Mouse (Mus musculus) liver, embryonic 15.5 days (tissue): ENCODE data around the gene Shkbp1. TPM values are rescaled to one million over a fixed set of nuclear protein-coding genes. Genes with fewer than 3 reads are reported as not detected.

Experiments
- ATAC-seq: fragments of 200-750 bp; cut with Nextera tagmentation; 2 replicates; pipeline ENCODE4 v1.8.0; 2017; ENCODE audit warnings: moderate number of reproducible peaks, mild to moderate bottlenecking, moderate library complexity; ENCODE audit not compliant: insufficient read depth
- H3K27ac ChIP-seq: fragments of 300-500 bp; sonication (generic); replicated peaks from 2 replicates; pipeline ENCODE4 v1.5.1; 2015; ENCODE audit warnings: mild to moderate bottlenecking, inconsistent platforms
- H3K27me3 ChIP-seq: fragments of 300-500 bp; sonication (generic); 2 replicates; pipeline ENCODE4 v1.6.1; 2015; ENCODE audit warnings: mild to moderate bottlenecking, inconsistent platforms
- H3K36me3 ChIP-seq: fragments of 300-500 bp; sonication (generic); replicated peaks from 2 replicates; pipeline ENCODE4 v1.6.1; 2015; ENCODE audit warnings: moderate library complexity, mild to moderate bottlenecking, inconsistent platforms
- H3K4me1 ChIP-seq: fragments of 300-500 bp; sonication (generic); replicated peaks from 2 replicates; pipeline ENCODE4 v1.6.1; 2015; ENCODE audit warnings: inconsistent platforms
- H3K4me2 ChIP-seq: fragments of 300-500 bp; sonication (generic); 2 replicates; pipeline ENCODE4 v1.6.1; 2015; ENCODE audit warnings: moderate library complexity, mild to moderate bottlenecking, inconsistent platforms
- H3K4me3 ChIP-seq: fragments of 300-500 bp; sonication (generic); replicated peaks from 2 replicates; pipeline ENCODE4 v1.5.1; 2015; ENCODE audit warnings: mild to moderate bottlenecking, inconsistent platforms
- H3K9ac ChIP-seq: fragments of 300-500 bp; sonication (generic); 2 replicates; pipeline ENCODE4 v1.6.1; 2015; ENCODE audit warnings: moderate library complexity, mild to moderate bottlenecking, inconsistent platforms
- H3K9me3 ChIP-seq: fragments of 300-500 bp; sonication (generic); replicated peaks from 2 replicates; pipeline ENCODE4 v1.6.1; 2016; ENCODE audit warnings: inconsistent platforms
- WGBS: fragments of 180-500 bp; shearing (Covaris S2); methylation state at CpG from one replicate; pipeline ENCODE4 v1.1.7; 2015; ENCODE audit warnings: mixed read lengths; ENCODE audit not compliant: insufficient replicate concordance; 5-methylcytosine and 5-hydroxymethylcytosine counted together
- polyA plus RNA-seq: library from polyadenylated mRNA; unstranded; fragments of >200 nt; fragmentation: Nextera tagmentation; extraction: Ambion mirVana; gene quantifications from 2 replicates; pipeline ENCODE4 v1.2.1, GENCODE M21; 2015

Gene Shkbp1
- polyA plus RNA-seq, 1 experiment from 2014 or later: 16.4 TPM

DNA sequence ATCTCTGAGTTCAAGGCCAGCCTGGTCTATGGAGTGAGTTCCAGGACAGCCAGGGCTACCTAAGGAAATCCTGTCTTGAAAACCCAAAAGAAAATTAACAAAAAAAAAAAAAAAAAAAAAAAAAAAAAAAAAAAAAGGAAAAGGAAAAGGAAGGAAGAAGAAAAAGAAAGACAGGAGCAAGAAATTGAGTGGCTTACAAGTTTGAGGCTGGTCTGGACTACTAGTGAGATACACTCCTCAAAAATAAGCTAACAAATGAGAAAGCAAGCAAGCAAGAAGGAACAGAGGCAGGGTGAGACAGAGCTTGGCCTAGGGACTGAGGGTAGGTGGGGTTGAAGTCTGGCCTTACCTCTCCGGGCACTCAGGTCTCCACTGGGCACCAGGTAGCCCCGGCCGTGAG, 46.0 kb downstream of the Shkbp1 start:
- H3K9ac ChIP-seq: no peak overlapping the region
- WGBS: 50% methylated on average over 3 of the region's 3 CpGs
- H3K36me3 ChIP-seq: no peaks in the 10 kb centered on the region
- H3K4me3 ChIP-seq: no peak overlapping the region
- H3K27ac ChIP-seq: no peak overlapping the region
- no peak for ATAC-seq
- peaks cover 41% of the 10 kb centered on the region for H3K27me3 ChIP-seq
- H3K4me1 ChIP-seq: peaks cover 13% of the 10 kb centered on the region
- no peak overlapping the region for H3K4me2 ChIP-seq
- 0 out of 2 replicates have a peak, but pooled peaks cover 3% of the 10 kb centered on the region for H3K9me3 ChIP-seq

DNA sequence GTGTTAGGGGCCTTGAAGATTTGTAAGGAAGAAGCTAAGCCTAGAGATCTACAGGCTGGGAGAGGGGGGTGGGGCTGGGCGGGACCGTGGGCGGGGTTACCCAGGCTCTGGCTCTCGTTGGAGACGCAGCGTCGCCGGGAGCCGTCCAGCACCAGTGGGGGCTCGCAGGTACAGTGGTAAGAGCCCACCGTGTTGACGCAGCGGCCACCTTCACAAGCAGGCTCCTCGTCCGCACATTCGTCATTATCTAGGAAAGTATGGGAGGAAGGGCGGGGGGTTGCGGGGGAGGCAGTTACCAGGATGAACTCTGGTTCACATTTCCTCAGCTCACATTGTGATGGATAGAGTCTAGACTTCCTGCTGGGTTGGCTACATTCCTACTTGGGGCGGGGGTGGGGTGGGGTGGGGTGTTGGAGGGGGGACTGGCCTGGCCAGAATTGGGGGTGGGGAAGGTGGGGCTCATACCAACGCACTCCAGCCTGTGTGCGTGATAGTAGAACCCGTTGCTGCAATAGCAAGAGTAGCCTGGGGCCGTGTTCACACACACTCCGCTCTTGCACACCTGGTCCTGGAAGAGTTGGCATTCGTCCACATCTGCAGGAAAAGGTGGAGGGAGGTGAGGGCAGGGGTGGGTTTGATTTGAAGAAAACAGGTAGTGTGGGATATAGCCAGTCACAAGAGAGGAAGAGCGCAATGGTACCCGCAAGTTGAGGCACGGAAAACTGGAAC, 46.8 kb downstream of the Shkbp1 start:
- WGBS: 9% methylated on average over 28 of the region's 28 CpGs
- peak overlapping the region; percentile 23; the same call in 1 of the 2 replicates for H3K4me3 ChIP-seq
- H3K9me3 ChIP-seq: no peaks in the 10 kb centered on the region
- ATAC-seq: no peak
- H3K36me3 ChIP-seq: no peaks in the 10 kb centered on the region
- no peak overlapping the region for H3K27ac ChIP-seq
- H3K4me2 ChIP-seq: peak overlapping the region; percentile 41
- peaks cover 13% of the 10 kb centered on the region for H3K4me1 ChIP-seq
- peaks cover 41% of the 10 kb centered on the region for H3K27me3 ChIP-seq
- H3K9ac ChIP-seq: no peak overlapping the region

DNA sequence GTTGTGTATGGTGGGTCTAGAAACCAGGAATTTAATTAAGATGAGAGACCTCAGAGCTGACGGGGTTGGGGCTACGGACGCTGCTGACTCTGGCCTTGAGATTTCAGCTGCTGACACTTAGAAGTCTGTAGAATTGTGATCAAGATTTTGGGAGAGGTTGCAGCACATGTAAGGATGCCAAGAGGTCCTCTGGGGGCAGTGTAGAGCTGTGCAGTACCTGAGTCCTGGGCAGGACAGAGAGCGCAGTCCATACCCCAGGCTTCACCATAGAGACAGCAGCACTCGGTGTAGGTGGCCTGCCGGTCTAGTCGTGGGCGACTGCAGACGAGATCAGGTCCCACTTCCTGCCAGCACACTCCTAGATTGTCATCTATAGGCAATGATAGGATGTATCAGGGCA, 48.3 kb downstream of the Shkbp1 start:
- Histone ChIP-seq H3K9me3 (no peaks in the 10 kb centered on the region), H3K36me3 (no peaks in the 10 kb centered on the region), H3K4me1 (peaks cover 13% of the 10 kb centered on the region), H3K4me3 (no peak overlapping the region), H3K4me2 (no peak overlapping the region), H3K27ac (no peak overlapping the region), H3K27me3 (peaks cover 44% of the 10 kb centered on the region), H3K9ac (no peak overlapping the region)
- ATAC-seq: no peak
- 52% methylated on average over 9 of the region's 9 CpGs for WGBS

DNA sequence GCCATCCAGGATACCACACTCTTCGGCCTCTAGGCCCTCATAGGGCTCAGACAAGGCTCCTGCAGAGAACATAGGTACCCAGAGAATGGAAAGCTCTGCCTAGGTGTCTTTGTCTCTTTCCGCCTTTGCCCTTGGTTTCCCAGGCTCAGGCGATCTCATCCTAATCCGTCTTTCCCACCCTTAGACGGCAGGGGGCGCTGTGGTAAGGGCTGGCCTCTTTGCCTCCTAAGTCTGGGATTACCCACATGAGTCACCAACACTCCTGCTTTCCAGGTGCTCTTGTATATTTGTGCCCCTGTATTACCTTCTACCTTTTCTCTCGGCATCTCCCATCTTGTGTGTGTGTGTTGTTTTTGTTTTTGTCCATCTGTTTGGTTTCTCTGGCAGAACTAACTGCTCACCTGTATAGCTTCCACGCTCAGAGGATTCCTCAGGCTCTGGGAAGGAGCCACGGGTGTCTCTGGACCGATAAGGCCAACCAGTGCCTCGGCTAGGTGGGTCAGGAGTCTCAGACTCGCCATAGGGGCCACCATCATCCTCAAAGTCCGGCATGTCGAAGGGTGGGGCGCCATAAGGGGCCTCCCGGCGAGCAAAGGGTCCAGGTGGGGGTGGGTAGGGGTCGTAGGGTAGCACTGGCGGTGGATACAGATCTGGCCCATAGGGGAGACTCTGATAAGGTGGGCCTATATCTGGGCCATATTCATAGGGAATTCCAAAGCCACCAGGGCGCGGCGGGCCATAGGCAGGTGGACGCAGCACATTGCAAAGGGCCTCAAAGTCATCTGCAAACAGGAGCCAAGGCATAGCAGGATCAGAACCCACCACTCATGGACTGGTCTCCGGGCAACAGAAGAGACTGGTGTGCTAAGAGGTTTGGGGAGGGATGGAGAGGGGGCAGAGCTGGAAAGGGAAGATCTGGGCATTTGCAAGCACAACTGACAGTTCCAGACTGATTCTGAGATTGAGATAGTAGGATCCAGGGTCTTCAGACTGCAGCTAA, 49.4 kb downstream of the Shkbp1 start:
- Histone ChIP-seq H3K4me3 (no peak overlapping the region), H3K9ac (no peak overlapping the region), H3K9me3 (no peaks in the 10 kb centered on the region), H3K27ac (no peak overlapping the region), H3K27me3 (peaks cover 42% of the 10 kb centered on the region), H3K4me1 (peaks cover 13% of the 10 kb centered on the region), H3K4me2 (no peak overlapping the region), H3K36me3 (no peaks in the 10 kb centered on the region)
- no peak for ATAC-seq
- WGBS: 56% methylated on average over 24 of the region's 24 CpGs

DNA sequence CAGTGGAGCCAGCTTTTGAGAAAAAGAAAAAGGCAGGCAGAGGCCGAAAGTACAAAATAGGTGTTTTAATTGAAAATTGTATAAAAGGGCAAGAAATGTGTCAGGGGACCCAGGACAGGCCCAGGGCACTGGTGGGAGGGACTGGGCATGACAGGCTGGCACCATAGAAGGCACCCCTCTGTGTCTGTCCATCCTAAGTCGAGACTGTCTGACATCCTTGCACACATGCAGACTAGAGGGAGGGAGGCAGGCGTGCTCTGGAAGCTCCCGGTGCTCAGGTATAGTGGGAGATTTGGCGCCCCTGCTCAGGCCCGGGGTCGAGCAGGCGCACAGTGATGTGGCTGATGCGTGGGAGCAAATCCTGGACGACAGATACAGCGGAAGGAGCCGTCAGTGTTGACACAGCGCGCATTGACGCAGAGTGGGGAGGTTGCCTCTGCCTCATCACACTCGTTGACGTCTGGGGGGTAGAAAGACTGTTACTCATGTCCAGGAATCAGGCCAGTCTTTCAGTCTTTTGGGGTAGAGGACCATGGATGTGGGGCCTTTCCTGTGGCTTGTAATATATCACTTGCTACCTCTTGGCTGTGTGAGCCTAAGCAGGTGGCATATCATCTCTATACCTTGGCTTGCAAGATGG, 50.6 kb downstream of the Shkbp1 start:
- Histone ChIP-seq H3K9me3 (no peaks in the 10 kb centered on the region), H3K4me3 (no peak overlapping the region), H3K4me1 (peaks cover 9% of the 10 kb centered on the region), H3K27ac (no peak overlapping the region), H3K9ac (no peak overlapping the region), H3K27me3 (peaks cover 37% of the 10 kb centered on the region), H3K36me3 (no peaks in the 10 kb centered on the region), H3K4me2 (no peak overlapping the region)
- no peak for ATAC-seq
- 68% methylated on average over 17 of the region's 17 CpGs for WGBS

DNA sequence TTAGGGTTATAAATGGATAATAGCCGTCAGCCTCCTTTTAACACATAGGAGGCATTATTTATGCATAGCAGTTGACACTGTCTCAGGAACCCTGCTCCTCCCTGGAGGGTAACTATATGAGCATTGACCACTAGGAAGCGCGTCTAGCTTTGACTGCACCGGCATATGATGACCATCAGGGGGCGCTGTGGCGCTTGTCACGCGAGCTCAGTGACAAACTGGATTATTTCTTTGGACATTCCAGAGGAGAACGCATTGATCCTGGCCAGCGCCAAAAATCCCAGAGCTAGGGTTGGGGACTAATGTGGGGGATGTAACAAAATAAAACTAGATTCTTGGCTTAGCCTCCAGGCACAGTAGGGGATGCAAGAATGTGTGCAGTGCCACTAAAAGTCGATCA, 53.6 kb downstream of the Shkbp1 start:
- ATAC-seq: no peak
- Histone ChIP-seq H3K9me3 (no peaks in the 10 kb centered on the region), H3K4me3 (no peak overlapping the region), H3K27ac (no peak overlapping the region), H3K9ac (no peak overlapping the region), H3K27me3 (peaks cover 12% of the 10 kb centered on the region), H3K4me1 (no peaks in the 10 kb centered on the region), H3K36me3 (no peaks in the 10 kb centered on the region), H3K4me2 (no peak overlapping the region)
- WGBS: 7% methylated on average over 11 of the region's 11 CpGs

DNA sequence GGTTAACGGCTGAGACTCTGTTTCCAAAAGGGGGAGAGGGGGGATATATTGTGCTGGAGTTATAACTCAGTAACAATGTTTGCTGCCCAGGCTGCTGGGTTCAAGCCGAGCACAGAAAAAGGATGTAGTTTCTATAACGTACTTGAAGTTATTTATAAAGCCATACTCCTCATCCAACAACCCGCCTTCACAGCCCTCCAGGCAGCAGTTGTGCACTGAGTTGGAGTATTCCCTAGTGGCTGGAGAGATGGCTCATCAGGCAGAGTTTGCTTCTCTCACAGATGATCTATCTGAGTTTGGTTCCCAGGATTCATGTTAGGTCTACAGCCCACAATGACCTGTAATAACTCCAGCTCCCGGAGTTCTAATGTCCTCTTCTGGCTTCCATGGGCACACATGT, 55.0 kb downstream of the Shkbp1 start:
- ATAC-seq: no peak
- H3K27ac ChIP-seq: no peak overlapping the region
- 62% methylated on average over 5 of the region's 5 CpGs for WGBS
- peaks cover 12% of the 10 kb centered on the region for H3K27me3 ChIP-seq
- no peaks in the 10 kb centered on the region for H3K36me3 ChIP-seq
- no peaks in the 10 kb centered on the region for H3K9me3 ChIP-seq
- H3K9ac ChIP-seq: no peak overlapping the region
- H3K4me1 ChIP-seq: no peaks in the 10 kb centered on the region
- H3K4me2 ChIP-seq: no peak overlapping the region
- no peak overlapping the region for H3K4me3 ChIP-seq

DNA sequence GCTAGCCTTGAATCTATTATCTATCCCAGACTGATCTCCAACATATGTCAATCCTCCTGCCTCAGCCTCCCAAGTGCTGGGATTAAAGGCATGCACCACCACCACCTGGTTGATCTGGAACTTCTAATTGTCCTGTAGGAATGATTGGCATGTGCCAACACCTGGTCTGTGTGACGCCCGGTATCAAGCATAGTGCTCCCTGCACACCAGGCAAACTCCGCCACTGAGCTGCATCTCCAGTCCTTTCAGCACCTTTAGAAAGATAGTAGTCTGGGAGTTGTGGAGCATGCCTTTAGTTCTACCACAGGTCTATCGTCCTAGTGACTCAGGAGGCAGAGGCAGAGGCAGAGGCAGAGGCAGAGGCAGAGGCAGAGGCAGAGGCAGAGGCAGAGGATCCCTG, 55.5 kb downstream of the Shkbp1 start:
- Histone ChIP-seq H3K27me3 (peaks cover 12% of the 10 kb centered on the region), H3K4me3 (no peak overlapping the region), H3K36me3 (no peaks in the 10 kb centered on the region), H3K27ac (no peak overlapping the region), H3K4me2 (no peak overlapping the region), H3K4me1 (no peaks in the 10 kb centered on the region), H3K9me3 (no peaks in the 10 kb centered on the region), H3K9ac (no peak overlapping the region)
- 58% methylated on average over 4 of the region's 4 CpGs for WGBS
- ATAC-seq: no peak

DNA sequence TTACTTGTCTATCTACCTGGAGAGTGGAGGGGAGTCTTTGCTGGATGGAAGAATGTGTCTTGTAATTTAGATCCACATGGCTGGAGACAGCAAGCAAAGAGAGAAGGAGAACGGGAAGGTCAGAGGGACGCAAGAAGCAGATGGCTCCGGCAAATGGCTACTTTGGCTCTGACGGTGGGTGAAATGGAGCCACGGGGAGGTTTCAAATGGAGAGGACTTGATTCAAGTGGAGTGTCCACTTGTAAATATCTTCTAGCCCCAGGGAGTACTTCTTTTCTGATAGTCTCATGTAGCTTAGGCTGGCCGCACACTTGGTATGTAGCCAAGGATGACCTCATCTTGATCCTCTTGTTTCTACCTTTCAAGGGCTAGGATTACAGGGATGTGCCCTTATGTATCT, 57.0 kb downstream of the Shkbp1 start:
- no peak overlapping the region for H3K9ac ChIP-seq
- peaks cover 12% of the 10 kb centered on the region for H3K27me3 ChIP-seq
- WGBS: 80% methylated on average over 6 of the region's 6 CpGs
- no peak overlapping the region for H3K27ac ChIP-seq
- no peak for ATAC-seq
- H3K4me3 ChIP-seq: no peak overlapping the region
- no peak overlapping the region for H3K4me2 ChIP-seq
- H3K9me3 ChIP-seq: no peaks in the 10 kb centered on the region
- H3K36me3 ChIP-seq: no peaks in the 10 kb centered on the region
- no peaks in the 10 kb centered on the region for H3K4me1 ChIP-seq

DNA sequence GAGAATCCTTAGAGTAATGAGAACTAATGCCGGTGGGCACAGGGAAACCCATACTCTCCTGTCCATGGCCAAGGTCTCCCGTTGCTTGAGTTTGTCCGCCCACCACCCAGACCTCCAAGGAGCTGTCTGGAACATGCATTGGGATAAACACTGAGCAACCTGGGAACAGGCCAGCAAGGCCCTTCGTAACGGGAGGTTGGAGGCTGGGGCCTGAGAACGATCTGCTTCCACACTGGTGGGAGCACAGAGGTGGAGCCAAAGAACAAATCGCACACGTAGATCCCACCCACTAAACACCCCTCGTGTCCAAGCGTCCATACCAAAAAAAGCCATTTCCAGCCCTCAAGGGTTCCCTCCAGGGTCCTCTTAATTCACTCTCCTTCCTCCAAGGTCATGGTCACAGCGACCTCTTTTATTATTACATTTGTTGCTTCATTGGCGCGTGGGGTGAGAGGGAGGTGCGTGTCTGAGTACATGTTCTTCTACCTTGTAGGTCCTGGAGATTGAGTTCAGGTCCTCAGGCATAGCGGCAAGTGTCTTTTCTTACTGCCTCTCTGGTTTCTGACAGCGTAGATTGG, 57.7 kb downstream of the Shkbp1 start:
- no peaks in the 10 kb centered on the region for H3K36me3 ChIP-seq
- H3K4me3 ChIP-seq: no peak overlapping the region
- H3K9ac ChIP-seq: no peak overlapping the region
- ATAC-seq: no peak
- no peaks in the 10 kb centered on the region for H3K9me3 ChIP-seq
- 69% methylated on average over 16 of the region's 16 CpGs for WGBS
- peaks cover 12% of the 10 kb centered on the region; the same call in 1 of the 2 replicates for H3K27me3 ChIP-seq
- H3K27ac ChIP-seq: no peak overlapping the region
- H3K4me2 ChIP-seq: no peak overlapping the region
- H3K4me1 ChIP-seq: no peaks in the 10 kb centered on the region

DNA sequence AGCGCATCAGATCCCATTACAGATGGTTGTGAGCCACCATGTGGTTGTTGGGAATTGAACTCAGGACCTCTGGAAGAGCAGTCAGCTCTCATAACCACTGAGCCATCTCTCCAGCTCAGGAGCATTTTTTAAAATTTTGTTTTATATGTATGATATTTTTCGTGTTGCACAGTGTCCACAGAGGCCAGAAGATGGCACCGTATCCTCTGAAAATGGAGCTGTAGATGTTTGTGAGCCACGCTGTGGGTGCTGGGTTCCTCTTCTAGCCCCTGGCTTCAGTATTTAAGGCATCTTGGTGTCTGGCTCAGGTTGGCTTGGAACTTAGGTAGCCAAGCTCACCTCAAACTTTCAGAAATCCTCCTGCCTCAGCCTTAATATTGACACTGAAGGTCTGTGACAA, 59.3 kb downstream of the Shkbp1 start:
- peaks cover 6% of the 10 kb centered on the region; the same call in 1 of the 2 replicates for H3K27me3 ChIP-seq
- no peak overlapping the region for H3K4me3 ChIP-seq
- no peak overlapping the region for H3K27ac ChIP-seq
- H3K36me3 ChIP-seq: no peaks in the 10 kb centered on the region
- no peaks in the 10 kb centered on the region for H3K9me3 ChIP-seq
- no peaks in the 10 kb centered on the region for H3K4me1 ChIP-seq
- ATAC-seq: no peak
- WGBS: 77% methylated on average over 4 of the region's 4 CpGs
- no peak overlapping the region for H3K4me2 ChIP-seq
- no peak overlapping the region for H3K9ac ChIP-seq
